Mouse (Mus musculus) heart, embryonic 16.5 days (tissue): ENCODE measurements around the gene Dync1li1. TPM values are rescaled to one million over a fixed set of nuclear protein-coding genes. Genes with fewer than 3 reads are reported as not detected.
"Not testable (repeated sequence)": the region's sequence is repeated elsewhere in the genome, so short reads cannot be mapped to it uniquely, and the experiment has no call there.

Experiments
- ATAC-seq: fragments of 200-750 bp; cut with Nextera tagmentation; replicated peaks from 2 replicates; pipeline ENCODE4 v1.8.0; 2017; ENCODE audit warnings: moderate number of reproducible peaks; ENCODE audit not compliant: insufficient read depth, low FRiP score; ENCODE audit errors: extremely low read depth
- H3K27ac ChIP-seq: fragments of 300-500 bp; sonication (generic); 2 replicates; pipeline ENCODE4 v1.5.1; 2014; ENCODE audit warnings: mild to moderate bottlenecking, low read length, control low read depth, moderate library complexity
- H3K27me3 ChIP-seq: fragments of 300-500 bp; sonication (generic); 2 replicates; pipeline ENCODE4 v1.6.1; 2014; ENCODE audit warnings: low read length, mixed read lengths; ENCODE audit not compliant: control insufficient read depth, insufficient read depth
- H3K36me3 ChIP-seq: fragments of 300-500 bp; sonication (generic); 2 replicates; pipeline ENCODE4 v1.6.1; 2014; ENCODE audit not compliant: control insufficient read depth, insufficient read depth
- H3K4me1 ChIP-seq: fragments of 300-500 bp; sonication (generic); 2 replicates; pipeline ENCODE4 v1.6.1; 2014; ENCODE audit warnings: low read length, mixed read lengths; ENCODE audit not compliant: control insufficient read depth, insufficient read depth
- H3K4me2 ChIP-seq: fragments of 300-500 bp; sonication (generic); 2 replicates; pipeline ENCODE4 v1.6.1; 2014; ENCODE audit warnings: low read depth, mild to moderate bottlenecking, control low read depth, low read length
- H3K4me3 ChIP-seq: fragments of 300-500 bp; sonication (generic); 2 replicates; pipeline ENCODE4 v1.5.1; 2014; ENCODE audit warnings: mild to moderate bottlenecking, control low read depth, low read length
- H3K9ac ChIP-seq: fragments of 300-500 bp; sonication (generic); 2 replicates; pipeline ENCODE4 v1.6.1; 2014; ENCODE audit warnings: low read length, control low read depth
- H3K9me3 ChIP-seq: fragments of 300-500 bp; sonication (generic); replicated peaks from 2 replicates; pipeline ENCODE4 v1.6.1; 2016; ENCODE audit warnings: low read length; ENCODE audit not compliant: control insufficient read depth
- WGBS: fragments of 180-500 bp; shearing (Covaris S2); extraction: QIAGEN DNeasy Blood & Tissue Kit; methylation state at CpG from one replicate; pipeline ENCODE4 v1.1.7; 2014; 5-methylcytosine and 5-hydroxymethylcytosine counted together
- polyA plus RNA-seq: library from polyadenylated mRNA; unstranded; fragments of >200 nt; fragmentation: Nextera tagmentation; extraction: Ambion mirVana; gene quantifications from 2 replicates; pipeline ENCODE4 v1.2.1, GENCODE M21; 2015

Gene Dync1li1
- polyA plus RNA-seq, 1 experiment from 2014 or later, result 76.0 TPM

GRCm38 (mm10) chr9:114687639-114688038 is 951 bp upstream of the Dync1li1 start:
- Histone ChIP-seq H3K4me3 (peak overlapping the region; percentile 76), H3K4me1 (peaks cover 21% of the 10 kb centered on the region), H3K9ac (peak overlapping the region; percentile 93), H3K27ac (no peak overlapping the region), H3K4me2 (peak overlapping the region; percentile 77), H3K9me3 (no peaks in the 10 kb centered on the region), H3K27me3 (no peaks in the 10 kb centered on the region), H3K36me3 (peaks cover 12% of the 10 kb centered on the region)
- ATAC-seq, result no peak
- WGBS, result 72% methylated on average over 13 of the region's 13 CpGs

- WGBS, result under 1% methylated on average over 50 of the region's 50 CpGs
- Histone ChIP-seq H3K4me1 (peaks cover 21% of the 10 kb centered on the region), H3K9ac (peak overlapping the region; percentile 93), H3K9me3 (no peaks in the 10 kb centered on the region), H3K4me2 (peak overlapping the region; percentile 83), H3K27me3 (no peaks in the 10 kb centered on the region), H3K36me3 (peaks cover 19% of the 10 kb centered on the region), H3K4me3 (peak overlapping the region; percentile 76), H3K27ac (peak overlapping the region; percentile 78)
- peak; percentile 60 for ATAC-seq
Observed at GRCm38 (mm10) chr9:114688953-114689407, 390 bp downstream of the Dync1li1 start.

- H3K4me1 ChIP-seq, result peaks cover 21% of the 10 kb centered on the region
- H3K36me3 ChIP-seq, result peaks cover 24% of the 10 kb centered on the region
- no peaks in the 10 kb centered on the region for H3K27me3 ChIP-seq
- peak overlapping the region; percentile 76 for H3K4me3 ChIP-seq
- peak overlapping the region; percentile 93 for H3K9ac ChIP-seq
- WGBS, result 13% methylated on average over 10 of the region's 10 CpGs
- H3K27ac ChIP-seq, result peak overlapping the region; percentile 78
- ATAC-seq, result no peak
- H3K9me3 ChIP-seq, result no peaks in the 10 kb centered on the region
- peak overlapping the region; percentile 83 for H3K4me2 ChIP-seq
Observed at GRCm38 (mm10) chr9:114690119-114690601, 1.6 kb downstream of the Dync1li1 start.

- Histone ChIP-seq H3K27me3 (no peaks in the 10 kb centered on the region), H3K9ac (no peak overlapping the region; the same call in 1 of the 2 replicates), H3K36me3 (peaks cover 26% of the 10 kb centered on the region), H3K4me2 (peak overlapping the region; percentile 83; the same call in 1 of the 2 replicates), H3K4me3 (no peak overlapping the region), H3K4me1 (peaks cover 21% of the 10 kb centered on the region), H3K27ac (no peak overlapping the region), H3K9me3 (no peaks in the 10 kb centered on the region)
- ATAC-seq, result no peak
Observed at GRCm38 (mm10) chr9:114691112-114691511, 2.5 kb downstream of the Dync1li1 start.

GRCm38 (mm10) chr9:114695662-114696061 is 7.1 kb downstream of the Dync1li1 start:
- H3K27ac ChIP-seq, H3K4me1 ChIP-seq, H3K9me3 ChIP-seq, H3K9ac ChIP-seq, H3K4me2 ChIP-seq, H3K27me3 ChIP-seq, H3K4me3 ChIP-seq, ATAC-seq: not testable (repeated sequence)
- WGBS, result 95% methylated on average over 8 of the region's 8 CpGs
- H3K36me3 ChIP-seq, result peaks cover 32% of the 10 kb centered on the region

- 0 out of 2 replicates have a peak, but pooled peaks cover 3% of the 10 kb centered on the region for H3K4me1 ChIP-seq
- H3K4me2 ChIP-seq, result no peak overlapping the region
- no peaks in the 10 kb centered on the region for H3K27me3 ChIP-seq
- peaks cover 25% of the 10 kb centered on the region; the same call in 1 of the 2 replicates for H3K36me3 ChIP-seq
- H3K9me3 ChIP-seq, result no peaks in the 10 kb centered on the region
- ATAC-seq, result no peak
- H3K9ac ChIP-seq, result no peak overlapping the region
- 86% methylated on average over 4 of the region's 4 CpGs for WGBS
- no peak overlapping the region for H3K27ac ChIP-seq
- H3K4me3 ChIP-seq, result no peak overlapping the region
Observed at GRCm38 (mm10) chr9:114697072-114697471, 8.5 kb downstream of the Dync1li1 start.

- H3K4me3 ChIP-seq, result no peak overlapping the region
- ATAC-seq, result no peak
- H3K9me3 ChIP-seq, result no peaks in the 10 kb centered on the region
- no peak overlapping the region for H3K27ac ChIP-seq
- H3K9ac ChIP-seq, result no peak overlapping the region
- H3K27me3 ChIP-seq, result no peaks in the 10 kb centered on the region
- peaks cover 18% of the 10 kb centered on the region; the same call in 1 of the 2 replicates for H3K36me3 ChIP-seq
- no peak overlapping the region for H3K4me2 ChIP-seq
- 88% methylated on average over 5 of the region's 5 CpGs for WGBS
- H3K4me1 ChIP-seq, result 0 out of 2 replicates have a peak, but pooled peaks cover 3% of the 10 kb centered on the region
Observed at GRCm38 (mm10) chr9:114697926-114698325, 9.3 kb downstream of the Dync1li1 start.

- no peak overlapping the region for H3K4me3 ChIP-seq
- no peaks in the 10 kb centered on the region for H3K27me3 ChIP-seq
- no peak overlapping the region for H3K9ac ChIP-seq
- H3K36me3 ChIP-seq, result peaks cover 16% of the 10 kb centered on the region
- H3K4me2 ChIP-seq, result no peak overlapping the region
- H3K9me3 ChIP-seq, result no peaks in the 10 kb centered on the region
- H3K4me1 ChIP-seq, result 0 out of 2 replicates have a peak, but pooled peaks cover 3% of the 10 kb centered on the region
- H3K27ac ChIP-seq, result no peak overlapping the region
- 70% methylated on average over 6 of the region's 6 CpGs for WGBS
- no peak for ATAC-seq
Observed at GRCm38 (mm10) chr9:114699262-114699661, 10.7 kb downstream of the Dync1li1 start.

GRCm38 (mm10) chr9:114699882-114700665 is 11.5 kb downstream of the Dync1li1 start:
- no peak overlapping the region for H3K27ac ChIP-seq
- peaks cover 6% of the 10 kb centered on the region; the same call in 1 of the 2 replicates for H3K4me1 ChIP-seq
- H3K36me3 ChIP-seq, result peaks cover 12% of the 10 kb centered on the region
- H3K4me2 ChIP-seq, result no peak overlapping the region
- no peak overlapping the region for H3K9ac ChIP-seq
- no peaks in the 10 kb centered on the region for H3K9me3 ChIP-seq
- 87% methylated on average over 15 of the region's 16 CpGs for WGBS
- H3K4me3 ChIP-seq, result no peak overlapping the region
- no peaks in the 10 kb centered on the region for H3K27me3 ChIP-seq
- ATAC-seq, result no peak
